Mouse (Mus musculus) CD4-positive helper T cell, adult 2 months (primary cell): ENCODE results near the gene Dcaf6.

Source experiments
- DNase-seq: peaks from one replicate; pipeline ENCODE4 v3.0.0-alpha.2; 2012; ENCODE audit warnings: low read depth, missing footprints, low spot score

Gene Dcaf6

GRCm38 (mm10) chr1:165460360-165460800, at the start of gene Dcaf6, which contains the start of gene Mpc2:
TSS of gene Dcaf6 (minus strand) at chr1:165460475.
TSS of gene Mpc2 (plus strand) at chr1:165460637.
- DNase-seq, result peak; percentile 99

GRCm38 (mm10) chr1:165506303-165506702, 46.0 kb upstream of the Dcaf6 start:
- DNase-seq, result no peak

GRCm38 (mm10) chr1:165503307-165504024, 43.2 kb upstream of the Dcaf6 start:
- DNase-seq, result no peak

GRCm38 (mm10) chr1:165498856-165499255, 38.6 kb upstream of the Dcaf6 start:
- no peak for DNase-seq

- DNase-seq, result no peak
Observed at GRCm38 (mm10) chr1:165489197-165489596, 28.9 kb upstream of the Dcaf6 start.

- no peak for DNase-seq
Observed at GRCm38 (mm10) chr1:165486108-165486507, 25.8 kb upstream of the Dcaf6 start.

- no peak for DNase-seq
Observed at GRCm38 (mm10) chr1:165484688-165485233, 24.5 kb upstream of the Dcaf6 start, which contains the start of gene Adcy10. TSS of gene Adcy10 (plus strand) at chr1:165485183.

GRCm38 (mm10) chr1:165471490-165471889, 11.2 kb upstream of the Dcaf6 start:
- DNase-seq, result no peak

GRCm38 (mm10) chr1:165469717-165470116, 9.4 kb upstream of the Dcaf6 start:
- DNase-seq, result no peak

- DNase-seq, result no peak
Observed at GRCm38 (mm10) chr1:165468971-165469370, 8.7 kb upstream of the Dcaf6 start.

- DNase-seq, result no peak
Observed at GRCm38 (mm10) chr1:165464574-165464973, 4.3 kb upstream of the Dcaf6 start.

- no peak for DNase-seq
Observed at GRCm38 (mm10) chr1:165462861-165463260, 2.6 kb upstream of the Dcaf6 start.

- DNase-seq, result no peak
Observed at GRCm38 (mm10) chr1:165461681-165462080, 1.4 kb upstream of the Dcaf6 start.

- DNase-seq, result peak; percentile 100
Observed at GRCm38 (mm10) chr1:165460801-165461377, 614 bp upstream of the Dcaf6 start.

- DNase-seq, result peak; percentile 65
Observed at GRCm38 (mm10) chr1:165459503-165460181, 633 bp downstream of the Dcaf6 start.

GRCm38 (mm10) chr1:165459041-165459502, 1.2 kb downstream of the Dcaf6 start:
- DNase-seq, result no peak

GRCm38 (mm10) chr1:165441719-165442118, 18.6 kb downstream of the Dcaf6 start:
- no peak for DNase-seq

GRCm38 (mm10) chr1:165441201-165441600, 19.1 kb downstream of the Dcaf6 start:
- no peak for DNase-seq

- no peak for DNase-seq
Observed at GRCm38 (mm10) chr1:165440788-165441187, 19.5 kb downstream of the Dcaf6 start.

GRCm38 (mm10) chr1:165438289-165439021, 21.8 kb downstream of the Dcaf6 start:
- no peak for DNase-seq

- no peak for DNase-seq
Observed at GRCm38 (mm10) chr1:165432883-165433282, 27.4 kb downstream of the Dcaf6 start.
